Mouse (Mus musculus): ENCODE data around the gene Tex2. TPM values are rescaled to one million over a fixed set of nuclear protein-coding genes. Genes with fewer than 3 reads are reported as not detected.

The Tex2 gene
- polyA plus RNA-seq, 1 experiment = 33.0 TPM

GRCm38 (mm10) chr11:106477505-106478160 lies 135.6 kb downstream of the Tex2 start:
- TF ChIP-seq POLR2A (IDR thresholded peaks at IDR 0.05; ENCODE audit: low read depth, low read length) = no peak
- Histone ChIP-seq H3K4me3 (ENCODE audit: insufficient read depth, low read depth, low read length) (no peak overlapping the region), H3K36me3 (ENCODE audit: control insufficient read depth, insufficient read depth, low read length) (no peaks in the 10 kb centered on the region), H3K27me3 (replicated peaks; ENCODE audit: control insufficient read depth, insufficient read depth, low read length) (no peaks in the 10 kb centered on the region), H3K27ac (ENCODE audit: insufficient read depth, low read depth, low read length) (no peak overlapping the region), H3K4me1 (ENCODE audit: control insufficient read depth, insufficient read depth, low read length) (peaks cover 9% of the 10 kb centered on the region)
- 96% methylated on average over 4 of the region's 4 CpGs for WGBS
- no peak for DNase-seq

- Histone ChIP-seq H3K27ac (ENCODE audit: insufficient read depth, low read depth, low read length) (no peak overlapping the region), H3K4me1 (ENCODE audit: control insufficient read depth, insufficient read depth, low read length) (peaks cover 9% of the 10 kb centered on the region), H3K4me3 (ENCODE audit: insufficient read depth, low read depth, low read length) (no peak overlapping the region), H3K36me3 (ENCODE audit: control insufficient read depth, insufficient read depth, low read length) (no peaks in the 10 kb centered on the region), H3K27me3 (replicated peaks; ENCODE audit: control insufficient read depth, insufficient read depth, low read length) (no peaks in the 10 kb centered on the region)
- no peak for DNase-seq
- no peak for TF ChIP-seq CTCF (conservative IDR thresholded peaks at IDR 0.05; ENCODE audit: insufficient read depth, insufficient read length, low read depth, low read length)
- no peak for TF ChIP-seq POLR2A (IDR thresholded peaks at IDR 0.05; ENCODE audit: low read depth, low read length)
- WGBS = 77% methylated on average over 1 of the region's 1 CpGs
Measured at GRCm38 (mm10) chr11:106475309-106475708, 137.9 kb downstream of the Tex2 start.

GRCm38 (mm10) chr11:106471629-106472028 lies 141.6 kb downstream of the Tex2 start:
- Histone ChIP-seq H3K4me1 (ENCODE audit: control insufficient read depth, insufficient read depth, low read length) (no peaks in the 10 kb centered on the region; the same call in 1 of the 2 replicates), H3K36me3 (ENCODE audit: control insufficient read depth, insufficient read depth, low read length) (no peaks in the 10 kb centered on the region), H3K4me3 (ENCODE audit: insufficient read depth, low read depth, low read length) (no peak overlapping the region), H3K27me3 (replicated peaks; ENCODE audit: control insufficient read depth, insufficient read depth, low read length) (no peaks in the 10 kb centered on the region), H3K27ac (ENCODE audit: insufficient read depth, low read depth, low read length) (no peak overlapping the region)
- TF ChIP-seq POLR2A (IDR thresholded peaks at IDR 0.05; ENCODE audit: low read depth, low read length) (no peak), CTCF (conservative IDR thresholded peaks at IDR 0.05; ENCODE audit: insufficient read depth, insufficient read length, low read depth, low read length) (no peak)
- DNase-seq = no peak
- 100% methylated on average over 1 of the region's 1 CpGs for WGBS

- H3K4me1 ChIP-seq (ENCODE audit: control insufficient read depth, insufficient read depth, low read length) = peaks cover 4% of the 10 kb centered on the region; the same call in 1 of the 2 replicates
- H3K4me3 ChIP-seq (ENCODE audit: insufficient read depth, low read depth, low read length) = no peak overlapping the region
- no peaks in the 10 kb centered on the region for H3K36me3 ChIP-seq (ENCODE audit: control insufficient read depth, insufficient read depth, low read length)
- 97% methylated on average over 1 of the region's 1 CpGs for WGBS
- no peaks in the 10 kb centered on the region for H3K27me3 ChIP-seq (replicated peaks; ENCODE audit: control insufficient read depth, insufficient read depth, low read length)
- DNase-seq = no peak
- no peak overlapping the region for H3K27ac ChIP-seq (ENCODE audit: insufficient read depth, low read depth, low read length)
- TF ChIP-seq CTCF (conservative IDR thresholded peaks at IDR 0.05; ENCODE audit: insufficient read depth, insufficient read length, low read depth, low read length) = no peak
- TF ChIP-seq POLR2A (IDR thresholded peaks at IDR 0.05; ENCODE audit: low read depth, low read length) = no peak
Measured at GRCm38 (mm10) chr11:106468509-106468908, 144.7 kb downstream of the Tex2 start.

GRCm38 (mm10) chr11:106465932-106466331 lies 147.3 kb downstream of the Tex2 start:
- peaks cover 10% of the 10 kb centered on the region; the same call in 1 of the 2 replicates for H3K4me1 ChIP-seq (ENCODE audit: control insufficient read depth, insufficient read depth, low read length)
- H3K36me3 ChIP-seq (ENCODE audit: control insufficient read depth, insufficient read depth, low read length) = no peaks in the 10 kb centered on the region
- no peaks in the 10 kb centered on the region for H3K27me3 ChIP-seq (replicated peaks; ENCODE audit: control insufficient read depth, insufficient read depth, low read length)
- no peak for TF ChIP-seq CTCF (conservative IDR thresholded peaks at IDR 0.05; ENCODE audit: insufficient read depth, insufficient read length, low read depth, low read length)
- no peak for TF ChIP-seq POLR2A (IDR thresholded peaks at IDR 0.05; ENCODE audit: low read depth, low read length)
- no peak overlapping the region for H3K4me3 ChIP-seq (ENCODE audit: insufficient read depth, low read depth, low read length)
- WGBS = 63% methylated on average over 4 of the region's 4 CpGs
- no peak overlapping the region for H3K27ac ChIP-seq (ENCODE audit: insufficient read depth, low read depth, low read length)
- DNase-seq = no peak

- peaks cover 10% of the 10 kb centered on the region; the same call in 1 of the 2 replicates for H3K4me1 ChIP-seq (ENCODE audit: control insufficient read depth, insufficient read depth, low read length)
- H3K4me3 ChIP-seq (ENCODE audit: insufficient read depth, low read depth, low read length) = no peak overlapping the region
- 98% methylated on average over 1 of the region's 1 CpGs for WGBS
- H3K36me3 ChIP-seq (ENCODE audit: control insufficient read depth, insufficient read depth, low read length) = no peaks in the 10 kb centered on the region
- DNase-seq = no peak
- no peak for TF ChIP-seq POLR2A (IDR thresholded peaks at IDR 0.05; ENCODE audit: low read depth, low read length)
- no peak for TF ChIP-seq CTCF (conservative IDR thresholded peaks at IDR 0.05; ENCODE audit: insufficient read depth, insufficient read length, low read depth, low read length)
- H3K27me3 ChIP-seq (replicated peaks; ENCODE audit: control insufficient read depth, insufficient read depth, low read length) = no peaks in the 10 kb centered on the region
- no peak overlapping the region for H3K27ac ChIP-seq (ENCODE audit: insufficient read depth, low read depth, low read length)
Measured at GRCm38 (mm10) chr11:106465545-106465903, 147.7 kb downstream of the Tex2 start.

GRCm38 (mm10) chr11:106464681-106465544 lies 148.3 kb downstream of the Tex2 start:
- H3K27me3 ChIP-seq (replicated peaks; ENCODE audit: control insufficient read depth, insufficient read depth, low read length) = no peaks in the 10 kb centered on the region
- no peak overlapping the region for H3K27ac ChIP-seq (ENCODE audit: insufficient read depth, low read depth, low read length)
- TF ChIP-seq CTCF (conservative IDR thresholded peaks at IDR 0.05; ENCODE audit: insufficient read depth, insufficient read length, low read depth, low read length) (no peak), POLR2A (IDR thresholded peaks at IDR 0.05; ENCODE audit: low read depth, low read length) (no peak)
- no peaks in the 10 kb centered on the region for H3K36me3 ChIP-seq (ENCODE audit: control insufficient read depth, insufficient read depth, low read length)
- peaks cover 10% of the 10 kb centered on the region; the same call in 1 of the 2 replicates for H3K4me1 ChIP-seq (ENCODE audit: control insufficient read depth, insufficient read depth, low read length)
- WGBS = 76% methylated on average over 4 of the region's 4 CpGs
- no peak for DNase-seq
- no peak overlapping the region for H3K4me3 ChIP-seq (ENCODE audit: insufficient read depth, low read depth, low read length)
